Mouse (Mus musculus) fibroblast of lung, adult 2 months (primary cell): Measurements from ENCODE around the gene Slc9a3r1.
A peak's percentile ranks its signal among the peaks of the same experiment; 100 is the strongest.

Source experiments
- DNase-seq: peaks from one replicate; pipeline ENCODE4 v3.0.0-alpha.2; 2011; ENCODE audit warnings: low read depth

Slc9a3r1 gene

DNA sequence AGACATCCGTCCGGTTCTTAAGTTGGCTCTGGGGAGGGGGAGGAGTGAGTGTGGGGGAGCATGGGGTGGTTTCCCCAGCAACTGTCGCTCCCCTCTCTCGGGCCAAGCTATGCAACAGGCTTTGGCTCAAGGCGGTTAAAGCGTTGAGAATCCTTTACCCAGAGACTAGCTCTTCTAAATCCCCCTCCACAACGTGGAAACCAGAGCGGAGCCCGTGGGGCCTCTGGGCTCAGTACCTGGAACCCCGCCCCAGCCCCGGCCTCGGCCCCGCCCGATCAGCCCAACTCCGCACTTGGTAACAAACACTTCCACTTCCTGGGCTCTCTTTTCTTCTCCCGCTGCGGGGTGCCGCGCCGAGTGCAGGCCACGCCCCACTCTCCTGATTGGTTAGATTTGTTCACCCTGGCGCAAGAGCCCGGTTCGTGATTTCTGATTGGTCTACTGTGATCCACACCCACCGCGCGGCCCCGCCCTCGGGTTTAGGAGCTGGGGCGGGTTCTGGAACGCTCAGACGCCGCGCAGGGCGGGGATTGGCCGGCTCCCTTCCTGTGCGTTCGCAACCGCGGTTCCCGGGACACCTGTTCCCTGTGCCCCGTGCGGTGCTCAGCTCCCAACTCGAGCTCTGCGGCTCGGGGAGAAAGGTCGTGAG is at the start of gene Slc9a3r1:
TSS of gene Slc9a3r1 (plus strand) at position 510 of the 649 bp plus-strand sequence.
- peak; percentile 92 for DNase-seq

- no peak for DNase-seq
Observed at GRCm38 (mm10) chr11:115119409-115119808, 43.7 kb upstream of the Slc9a3r1 start.

GRCm38 (mm10) chr11:115128483-115128882 is 34.7 kb upstream of the Slc9a3r1 start:
- DNase-seq: no peak

GRCm38 (mm10) chr11:115129508-115130126 is 33.5 kb upstream of the Slc9a3r1 start:
- no peak for DNase-seq

GRCm38 (mm10) chr11:115131768-115132381 is 31.3 kb upstream of the Slc9a3r1 start:
- no peak for DNase-seq

DNA sequence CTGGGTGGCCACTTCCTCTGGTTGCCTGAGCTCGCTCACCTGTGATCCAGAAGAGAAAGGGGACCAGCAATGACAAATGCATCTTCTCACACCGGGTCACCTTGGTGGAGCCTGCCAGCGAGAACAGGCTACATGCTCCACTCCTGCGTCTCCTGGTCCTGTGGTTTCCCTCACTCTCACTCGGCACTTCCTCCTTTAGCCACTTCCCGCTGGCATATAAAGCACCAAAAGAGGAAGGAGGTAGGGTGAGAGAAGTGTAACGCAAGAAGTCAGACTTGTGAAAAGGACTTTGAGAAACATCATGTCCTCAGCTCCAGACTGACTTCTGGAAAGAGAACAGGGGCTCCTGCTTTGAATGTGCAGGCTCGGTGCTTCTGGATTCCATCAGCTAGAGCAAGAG is 29.3 kb upstream of the Slc9a3r1 start, which contains the start of gene Cd300lf:
TSS of gene Cd300lf (minus strand) at position 193 of the 400 bp plus-strand sequence.
- DNase-seq: no peak

GRCm38 (mm10) chr11:115138597-115139262 is 24.4 kb upstream of the Slc9a3r1 start:
- no peak for DNase-seq

- DNase-seq: no peak
Observed at GRCm38 (mm10) chr11:115141970-115142369, 21.2 kb upstream of the Slc9a3r1 start.

DNA sequence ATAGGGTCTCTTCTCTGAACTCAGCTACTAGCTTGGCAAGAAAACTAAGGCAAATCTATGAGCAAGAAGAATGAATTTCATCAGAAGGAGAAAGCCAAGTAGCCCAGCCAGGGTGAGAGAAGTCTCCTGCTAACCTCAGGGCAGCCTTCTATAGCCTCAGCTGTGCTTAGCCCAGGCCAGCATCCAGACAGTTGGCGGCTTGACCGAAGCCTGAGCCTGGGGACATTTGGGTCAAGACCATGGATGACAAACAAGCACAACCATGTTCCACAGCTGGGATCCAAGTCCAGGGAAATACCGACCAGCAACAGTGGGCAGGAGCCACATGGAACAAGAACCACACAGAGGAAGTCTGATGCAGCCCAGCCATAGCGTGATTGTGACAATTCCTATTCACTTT is 15.3 kb upstream of the Slc9a3r1 start:
- DNase-seq: no peak

- DNase-seq: no peak
Observed at GRCm38 (mm10) chr11:115150741-115151254, 12.3 kb upstream of the Slc9a3r1 start.

- DNase-seq: no peak
Observed at GRCm38 (mm10) chr11:115151755-115152429, 11.2 kb upstream of the Slc9a3r1 start.

GRCm38 (mm10) chr11:115153088-115153487 is 10.1 kb upstream of the Slc9a3r1 start:
- DNase-seq: no peak

- no peak for DNase-seq
Observed at GRCm38 (mm10) chr11:115153699-115154292, 9.3 kb upstream of the Slc9a3r1 start.

DNA sequence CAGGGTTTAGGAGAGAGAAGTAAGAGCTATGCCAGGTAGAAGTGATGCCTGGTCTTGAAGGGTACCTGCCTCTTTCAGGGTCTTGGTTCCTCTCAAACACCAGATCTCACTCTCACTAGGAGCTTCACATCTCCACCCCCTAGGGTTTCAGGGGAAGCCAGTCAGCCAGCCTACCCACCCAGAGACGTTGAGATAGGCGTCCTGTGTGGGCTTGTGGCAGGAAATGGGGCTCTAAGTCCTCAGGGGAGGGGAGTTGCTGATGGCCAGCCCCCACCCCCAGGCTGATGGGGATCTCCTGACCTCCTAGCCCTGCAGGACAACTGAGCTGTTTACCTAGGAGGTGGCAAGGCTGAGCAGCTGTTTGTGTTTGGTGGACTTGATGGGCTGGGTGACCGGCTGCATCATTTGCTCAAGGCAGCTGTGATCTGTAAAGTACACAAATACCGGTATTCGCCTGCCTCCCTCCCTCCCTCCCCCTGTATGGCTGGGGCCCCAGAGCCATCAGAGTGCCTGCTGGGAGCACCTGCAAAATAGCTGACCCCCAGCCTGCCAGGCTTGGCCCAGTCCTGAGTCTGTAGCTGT is 8.0 kb upstream of the Slc9a3r1 start:
- DNase-seq: no peak

DNA sequence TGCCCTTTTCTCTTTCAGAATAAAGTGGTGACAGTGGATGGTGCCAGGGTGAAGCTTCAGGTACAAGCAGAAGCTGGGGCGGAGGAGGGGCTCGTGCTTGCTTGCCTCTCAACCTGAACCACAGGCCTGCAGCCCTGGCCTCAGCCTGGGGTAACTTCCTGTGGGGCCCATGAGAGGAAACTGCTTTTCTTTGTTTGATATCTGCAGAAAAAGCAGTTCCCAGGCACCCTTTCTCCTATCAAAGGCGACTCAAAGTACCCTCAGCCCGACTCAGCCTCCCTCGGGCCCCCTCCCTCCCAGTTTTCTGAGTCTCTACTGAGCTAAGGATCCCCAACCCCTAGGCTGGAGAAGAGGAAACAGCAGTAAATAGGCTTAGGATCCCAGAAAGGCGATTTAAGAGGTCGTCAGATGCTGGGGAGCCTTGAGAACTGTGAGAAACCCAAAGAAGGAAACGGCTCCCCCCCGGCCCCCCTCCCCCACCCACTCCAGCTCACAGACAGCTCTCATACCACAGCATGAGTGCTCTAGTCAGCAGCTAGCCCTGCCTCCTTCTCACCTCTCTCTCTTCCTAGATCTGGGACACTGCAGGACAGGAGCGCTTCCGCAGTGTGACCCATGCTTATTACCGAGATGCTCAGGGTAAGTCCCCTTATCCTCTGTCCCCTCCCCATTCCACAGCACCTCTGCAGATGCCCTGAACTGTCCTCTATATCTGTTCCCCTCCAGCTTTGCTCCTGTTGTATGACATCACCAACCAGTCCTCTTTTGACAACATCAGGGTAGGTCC is 5.0 kb upstream of the Slc9a3r1 start:
- no peak for DNase-seq

- no peak for DNase-seq
Observed at GRCm38 (mm10) chr11:115160016-115160797, 2.9 kb upstream of the Slc9a3r1 start.

DNA sequence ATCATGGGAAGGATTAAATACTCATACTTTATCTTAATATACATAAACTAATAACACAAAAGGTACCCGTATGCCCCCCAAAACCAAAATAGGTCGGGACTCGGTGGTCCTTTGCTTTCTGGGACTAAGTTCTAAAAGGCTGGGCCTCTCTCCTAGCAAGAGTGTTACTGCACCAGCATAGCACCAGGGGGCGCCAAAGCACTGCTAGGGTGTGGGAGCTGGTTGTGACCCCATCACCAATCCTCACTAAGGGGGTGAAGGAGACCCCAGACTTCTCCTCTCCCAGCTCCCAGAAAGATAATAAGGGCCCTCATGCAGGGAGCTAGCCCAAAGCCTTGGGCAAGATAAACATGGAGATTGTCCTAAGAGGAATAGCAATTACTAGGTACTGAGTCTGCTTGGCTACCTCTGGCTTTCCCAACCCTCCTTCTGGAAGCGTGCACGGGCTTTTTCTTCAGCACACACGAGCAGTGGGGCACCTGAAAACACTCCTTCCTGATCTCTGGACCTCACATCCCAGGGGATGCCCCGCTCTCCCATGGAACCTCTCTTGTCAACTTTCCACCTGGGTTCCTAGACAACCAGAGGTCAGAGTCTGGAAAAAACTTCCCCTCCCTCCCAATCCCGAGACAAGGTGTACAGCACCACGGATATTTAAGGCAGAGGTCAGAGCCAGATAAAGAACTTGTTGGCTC is 2.1 kb upstream of the Slc9a3r1 start:
- DNase-seq: no peak

GRCm38 (mm10) chr11:115161578-115162204 is 1.4 kb upstream of the Slc9a3r1 start:
- no peak for DNase-seq
